Mouse (Mus musculus) forebrain, embryonic 11.5 days (tissue): Measurements from ENCODE around the gene Mocs1. TPM values are rescaled to one million over a fixed set of nuclear protein-coding genes. Genes with fewer than 3 reads are reported as not detected.

Experiments used
- ATAC-seq: fragments of 200-750 bp; cut with Nextera tagmentation; replicated peaks from 2 replicates; pipeline ENCODE4 v1.8.0; 2017; ENCODE audit warnings: moderate TSS enrichment; ENCODE audit not compliant: low FRiP score
- DNase-seq: peaks from one replicate; pipeline ENCODE4 v3.0.0-alpha.2; 2017; ENCODE audit warnings: low spot score
- H3K27ac ChIP-seq: fragments of 300-500 bp; sonication (generic); 2 replicates; pipeline ENCODE4 v1.5.1; 2014; ENCODE audit warnings: low read depth, low read length
- H3K27me3 ChIP-seq: fragments of 300-500 bp; sonication (generic); 2 replicates; pipeline ENCODE4 v1.6.1; 2014; ENCODE audit warnings: mild to moderate bottlenecking, low read length, mixed read lengths; ENCODE audit not compliant: control insufficient read depth, insufficient read depth
- H3K36me3 ChIP-seq: fragments of 300-500 bp; sonication (generic); 2 replicates; pipeline ENCODE4 v1.6.1; 2014; ENCODE audit warnings: mild to moderate bottlenecking, low read length, moderate library complexity, mixed read lengths; ENCODE audit not compliant: control insufficient read depth, insufficient read depth
- H3K4me1 ChIP-seq: fragments of 300-500 bp; sonication (generic); replicated peaks from 2 replicates; pipeline ENCODE4 v1.6.1; 2014; ENCODE audit warnings: low read length, mixed read lengths; ENCODE audit not compliant: control insufficient read depth, insufficient read depth
- H3K4me2 ChIP-seq: fragments of 300-500 bp; sonication (generic); 2 replicates; pipeline ENCODE4 v1.6.1; 2014; ENCODE audit warnings: low read depth, mild to moderate bottlenecking, low read length, moderate library complexity, mixed read lengths; ENCODE audit not compliant: severe bottlenecking
- H3K4me3 ChIP-seq: fragments of 300-500 bp; sonication (generic); 2 replicates; pipeline ENCODE4 v1.5.1; 2014; ENCODE audit warnings: low read depth, low read length
- H3K9ac ChIP-seq: fragments of 300-500 bp; sonication (generic); 2 replicates; pipeline ENCODE4 v1.6.1; 2014; ENCODE audit warnings: low read length
- H3K9me3 ChIP-seq: fragments of 300-500 bp; sonication (generic); 2 replicates; pipeline ENCODE4 v1.6.1; 2016; ENCODE audit warnings: low read length, mixed read lengths; ENCODE audit not compliant: control insufficient read depth
- WGBS: fragments of 180-500 bp; shearing (Covaris S2); extraction: QIAGEN DNeasy Blood & Tissue Kit; methylation state at CpG from one replicate; pipeline ENCODE4 v1.1.7; 2014; 5-methylcytosine and 5-hydroxymethylcytosine counted together
- polyA plus RNA-seq: library from polyadenylated mRNA; unstranded; fragments of >200 nt; fragmentation: Nextera tagmentation; extraction: Ambion mirVana; gene quantifications from 2 replicates; pipeline ENCODE4 v1.2.1, GENCODE M21; 2014

Mocs1 gene
- polyA plus RNA-seq, 1 experiment from 2014 or later: 5.6 TPM

DNA sequence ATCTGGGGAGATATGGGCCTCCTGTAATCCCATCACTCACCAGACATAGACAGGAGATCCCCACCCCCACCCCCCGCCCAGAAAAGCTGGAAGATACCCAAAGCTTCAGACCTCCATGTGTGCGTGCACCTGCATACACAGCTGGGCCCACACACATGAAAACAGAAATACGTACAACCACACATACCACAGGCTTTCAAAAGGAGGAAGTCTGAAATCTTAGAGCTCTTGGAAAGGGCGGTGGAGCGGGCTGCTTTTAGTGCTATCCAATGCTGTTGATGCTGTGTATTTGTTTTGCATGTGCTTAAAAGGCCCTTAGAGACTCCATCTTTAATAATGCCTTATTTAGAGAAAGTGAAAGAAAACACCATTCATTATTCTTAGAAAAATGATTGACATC, 22.2 kb upstream of the Mocs1 start:
- DNase-seq (no peak), ATAC-seq (no peak)
- Histone ChIP-seq H3K4me1 (no peaks in the 10 kb centered on the region), H3K27me3 (no peaks in the 10 kb centered on the region), H3K4me3 (no peak overlapping the region), H3K4me2 (no peak overlapping the region), H3K27ac (no peak overlapping the region), H3K9me3 (no peaks in the 10 kb centered on the region), H3K9ac (no peak overlapping the region), H3K36me3 (no peaks in the 10 kb centered on the region)
- 87% methylated on average over 5 of the region's 5 CpGs for WGBS

DNA sequence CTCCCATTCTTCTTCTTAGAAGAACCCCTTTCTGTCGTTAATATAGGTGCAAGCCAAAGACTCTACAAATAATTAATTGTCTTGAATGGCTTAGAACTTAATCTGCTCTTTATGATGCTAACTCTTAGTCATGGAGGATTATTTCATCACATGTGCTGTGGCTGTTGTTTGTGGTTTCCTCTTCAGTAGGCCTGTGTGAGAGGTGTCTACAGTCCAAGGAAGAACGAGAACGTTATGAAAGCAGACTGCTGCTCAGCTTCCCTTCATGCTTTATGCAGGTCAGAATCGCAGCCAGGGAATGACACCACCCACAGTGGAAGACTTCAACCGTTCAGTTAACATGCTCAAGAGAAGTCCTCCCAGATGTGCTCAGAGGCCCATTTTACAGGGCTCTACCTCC, 15.2 kb upstream of the Mocs1 start:
- H3K27me3 ChIP-seq: no peaks in the 10 kb centered on the region
- no peaks in the 10 kb centered on the region for H3K36me3 ChIP-seq
- H3K9ac ChIP-seq: no peak overlapping the region
- H3K4me1 ChIP-seq: no peaks in the 10 kb centered on the region
- no peaks in the 10 kb centered on the region for H3K9me3 ChIP-seq
- no peak overlapping the region for H3K4me3 ChIP-seq
- no peak for DNase-seq
- no peak overlapping the region for H3K4me2 ChIP-seq
- no peak overlapping the region for H3K27ac ChIP-seq
- 78% methylated on average over 5 of the region's 5 CpGs for WGBS
- ATAC-seq: no peak

DNA sequence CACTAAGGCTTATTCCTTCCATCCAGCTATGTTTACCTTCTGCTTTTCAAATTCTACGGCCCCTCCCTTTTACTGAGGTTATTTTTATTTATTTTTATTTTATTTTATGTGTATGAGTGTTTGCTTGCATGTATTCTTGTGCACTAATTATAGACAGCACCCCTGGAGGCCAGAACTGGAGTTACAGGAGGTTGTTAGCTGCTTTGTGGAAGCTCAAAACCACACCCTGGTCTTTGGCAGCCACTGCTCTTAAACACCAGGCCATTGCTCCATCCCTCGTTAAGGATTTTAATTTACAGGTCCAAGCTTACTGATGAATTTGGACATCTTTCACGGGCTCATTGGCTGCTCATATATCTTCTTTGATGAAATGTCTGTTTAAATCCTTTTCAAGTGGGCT, 14.6 kb upstream of the Mocs1 start:
- H3K9me3 ChIP-seq: no peaks in the 10 kb centered on the region
- no peaks in the 10 kb centered on the region for H3K4me1 ChIP-seq
- ATAC-seq (no peak), DNase-seq (no peak)
- no peaks in the 10 kb centered on the region for H3K36me3 ChIP-seq
- H3K4me2 ChIP-seq: no peak overlapping the region
- H3K27ac ChIP-seq: no peak overlapping the region
- 53% methylated on average over 3 of the region's 3 CpGs for WGBS
- no peak overlapping the region for H3K4me3 ChIP-seq
- no peaks in the 10 kb centered on the region for H3K27me3 ChIP-seq
- H3K9ac ChIP-seq: no peak overlapping the region

DNA sequence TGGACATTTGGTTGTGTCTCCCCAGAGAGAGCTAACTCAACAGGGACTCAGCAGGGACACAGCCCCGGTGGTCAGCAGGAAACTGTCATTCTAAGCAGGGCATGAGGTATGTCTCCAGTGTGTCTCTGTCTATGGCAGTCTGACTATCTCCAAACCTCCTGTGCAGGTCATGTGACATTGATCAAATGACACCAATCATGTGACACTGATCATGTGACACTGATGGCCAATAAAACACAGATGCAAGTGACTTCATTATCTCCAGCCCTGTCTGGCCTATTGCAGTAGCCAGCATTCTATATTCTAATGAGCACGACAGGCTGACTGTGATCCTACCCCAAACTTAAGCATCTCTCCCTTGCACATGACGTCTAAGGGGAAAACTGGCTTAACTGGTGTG, 11.9 kb upstream of the Mocs1 start:
- Histone ChIP-seq H3K27ac (no peak overlapping the region), H3K4me1 (no peaks in the 10 kb centered on the region), H3K9me3 (no peaks in the 10 kb centered on the region), H3K27me3 (no peaks in the 10 kb centered on the region), H3K4me3 (no peak overlapping the region), H3K4me2 (no peak overlapping the region), H3K9ac (no peak overlapping the region), H3K36me3 (no peaks in the 10 kb centered on the region)
- DNase-seq (no peak), ATAC-seq (no peak)
- WGBS: 77% methylated on average over 3 of the region's 3 CpGs

DNA sequence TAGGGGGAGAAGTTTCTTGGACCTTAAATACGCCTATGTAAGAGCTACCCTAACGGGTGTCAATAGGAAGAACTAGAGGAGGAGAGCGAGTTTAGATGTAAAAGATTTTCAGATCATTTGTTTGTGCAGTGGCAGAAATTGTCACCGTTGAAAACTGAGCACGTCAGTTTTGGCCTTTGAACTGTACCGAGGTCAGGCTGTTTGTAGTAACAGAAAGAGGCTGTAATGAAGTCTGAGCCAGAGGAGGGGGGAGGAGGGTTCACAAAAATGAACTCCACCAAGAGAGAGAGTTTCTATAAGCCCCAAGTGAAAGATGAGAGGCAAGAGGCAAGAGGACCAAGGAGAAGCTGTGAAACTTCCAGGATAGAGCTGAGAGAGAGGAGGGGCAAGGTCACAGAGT, 8.3 kb upstream of the Mocs1 start:
- H3K4me1 ChIP-seq: no peaks in the 10 kb centered on the region
- ATAC-seq: no peak
- 73% methylated on average over 6 of the region's 6 CpGs for WGBS

DNA sequence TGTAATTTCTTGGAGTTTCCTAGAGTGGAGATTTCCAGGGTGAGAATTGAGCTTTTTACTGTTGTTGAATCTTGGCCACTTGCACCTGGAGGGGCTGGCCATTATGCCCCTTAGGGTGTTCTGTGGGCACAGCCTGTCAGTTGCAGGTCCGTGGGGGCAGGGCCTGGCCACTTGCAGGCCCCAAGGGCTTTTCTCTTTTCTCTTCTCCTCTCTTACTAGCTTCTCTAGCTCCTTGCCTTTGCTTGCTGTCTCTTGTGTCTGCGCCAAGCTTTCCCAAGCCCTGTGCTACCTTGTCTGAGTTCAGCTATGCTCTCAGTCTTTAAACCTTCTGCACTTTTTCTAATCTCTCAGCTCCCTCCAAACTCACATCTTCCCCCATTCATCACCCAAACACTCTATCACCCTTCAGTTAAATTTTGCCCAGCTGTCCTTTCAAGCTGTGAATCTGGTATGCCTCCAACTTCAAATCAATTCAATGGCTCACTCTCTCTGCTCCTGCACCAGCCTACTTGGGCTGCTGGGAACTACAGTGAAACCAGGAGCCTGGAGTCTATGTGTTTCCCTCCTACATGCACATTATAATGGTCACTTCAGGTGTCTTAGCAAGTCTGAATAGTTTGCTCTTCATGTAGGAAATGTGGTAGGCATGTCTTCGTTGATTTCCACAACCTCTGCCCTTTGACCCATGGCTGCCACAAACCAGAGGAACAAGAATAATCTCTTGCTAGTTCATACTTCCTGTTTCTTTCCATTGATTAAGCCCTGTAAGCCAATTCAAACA, 5.7 kb upstream of the Mocs1 start:
- H3K36me3 ChIP-seq: no peaks in the 10 kb centered on the region
- H3K4me3 ChIP-seq: no peak overlapping the region
- H3K4me1 ChIP-seq: no peaks in the 10 kb centered on the region
- no peak for DNase-seq
- WGBS: 74% methylated on average over 3 of the region's 3 CpGs
- no peak overlapping the region for H3K4me2 ChIP-seq
- no peaks in the 10 kb centered on the region for H3K27me3 ChIP-seq
- no peak overlapping the region for H3K9ac ChIP-seq
- no peak overlapping the region for H3K27ac ChIP-seq
- no peak for ATAC-seq
- no peaks in the 10 kb centered on the region for H3K9me3 ChIP-seq

More for the DNA sequence above, 8.3 kb upstream of the Mocs1 start:
- Histone ChIP-seq H3K36me3 (no peaks in the 10 kb centered on the region), H3K27me3 (no peaks in the 10 kb centered on the region), H3K4me2 (no peak overlapping the region), H3K27ac (no peak overlapping the region), H3K4me3 (no peak overlapping the region), H3K9me3 (no peaks in the 10 kb centered on the region), H3K9ac (no peak overlapping the region)
- no peak for DNase-seq

DNA sequence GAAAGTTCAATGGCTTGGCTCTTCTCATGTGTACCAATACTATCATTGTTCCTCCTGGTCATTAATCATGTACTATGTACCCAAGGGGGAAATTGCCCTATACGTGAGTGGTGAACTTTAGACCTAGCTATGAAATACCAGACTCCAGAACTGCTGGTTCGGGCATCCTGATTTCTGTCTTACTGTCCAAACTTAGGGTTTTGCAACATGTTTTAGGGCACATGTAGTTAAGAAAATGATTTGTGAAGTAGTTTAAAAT, 5.2 kb upstream of the Mocs1 start:
- 89% methylated on average over 2 of the region's 2 CpGs for WGBS
- no peaks in the 10 kb centered on the region for H3K36me3 ChIP-seq

DNA sequence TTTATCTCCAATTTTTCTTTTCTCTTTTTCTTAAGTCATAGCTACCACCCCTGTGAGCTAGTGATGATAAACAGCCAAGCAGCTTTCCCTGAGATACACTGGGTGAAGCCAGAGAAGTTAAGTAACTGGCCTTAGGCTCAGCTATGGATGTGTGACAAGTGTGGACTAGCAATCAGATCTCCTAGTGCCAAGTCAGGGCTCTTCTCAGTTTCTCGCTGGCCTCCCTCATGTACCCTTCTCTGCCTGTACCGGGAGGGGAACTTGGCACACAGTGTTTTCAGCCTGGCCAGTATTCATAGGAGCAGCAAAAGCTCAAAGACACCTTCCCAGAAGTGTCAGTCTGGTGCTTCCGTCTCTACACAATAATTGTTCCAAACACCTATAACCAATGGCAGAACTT, 4.3 kb upstream of the Mocs1 start:
- H3K9me3 ChIP-seq: no peaks in the 10 kb centered on the region
- H3K4me2 ChIP-seq: no peak overlapping the region
- no peak overlapping the region for H3K9ac ChIP-seq
- DNase-seq: no peak
- 89% methylated on average over 3 of the region's 3 CpGs for WGBS
- H3K36me3 ChIP-seq: no peaks in the 10 kb centered on the region
- H3K27me3 ChIP-seq: no peaks in the 10 kb centered on the region
- no peaks in the 10 kb centered on the region; the same call in 1 of the 2 replicates for H3K4me1 ChIP-seq
- ATAC-seq: no peak
- H3K4me3 ChIP-seq: no peak overlapping the region
- no peak overlapping the region for H3K27ac ChIP-seq

More for the DNA sequence above, 5.2 kb upstream of the Mocs1 start:
- no peak overlapping the region for H3K27ac ChIP-seq
- ATAC-seq: no peak
- no peak overlapping the region for H3K4me2 ChIP-seq
- no peaks in the 10 kb centered on the region for H3K9me3 ChIP-seq
- no peaks in the 10 kb centered on the region for H3K4me1 ChIP-seq
- H3K27me3 ChIP-seq: no peaks in the 10 kb centered on the region
- H3K9ac ChIP-seq: no peak overlapping the region
- DNase-seq: no peak
- no peak overlapping the region for H3K4me3 ChIP-seq

DNA sequence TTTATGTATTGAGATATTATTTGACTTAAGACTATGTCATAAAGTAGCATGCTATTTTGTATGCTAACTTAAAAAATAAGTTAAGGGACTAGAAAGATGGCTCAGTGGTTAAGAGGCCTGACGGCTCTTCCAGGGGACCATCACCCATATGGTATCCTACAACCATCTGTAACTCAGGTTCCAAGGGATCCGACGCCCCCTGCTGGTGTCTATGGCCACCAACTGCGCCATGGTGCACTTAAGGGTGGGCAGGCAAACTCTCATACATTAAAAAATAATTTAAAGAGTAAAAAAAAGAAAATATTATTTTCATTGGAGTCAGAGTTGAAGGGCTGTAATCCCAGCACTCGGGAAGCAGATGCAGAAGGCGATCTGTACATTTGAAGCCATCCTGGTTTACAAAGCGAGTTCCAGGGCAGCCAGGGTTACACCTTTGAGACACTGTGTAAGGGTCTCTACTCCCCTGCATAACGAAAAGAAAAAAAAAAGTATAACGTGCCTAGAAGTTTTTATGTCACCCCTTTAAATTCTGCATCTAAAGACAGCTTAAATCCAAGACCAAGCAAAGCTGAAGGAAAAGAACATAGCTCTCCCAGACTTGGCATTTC, 427 bp upstream of the Mocs1 start:
- H3K4me3 ChIP-seq: peak overlapping the region; percentile 60
- H3K4me2 ChIP-seq: peak overlapping the region; percentile 64
- ATAC-seq: peak; percentile 60
- H3K9me3 ChIP-seq: no peaks in the 10 kb centered on the region
- DNase-seq: peak; percentile 69
- no peak overlapping the region for H3K27ac ChIP-seq
- H3K27me3 ChIP-seq: no peaks in the 10 kb centered on the region
- no peaks in the 10 kb centered on the region; the same call in 1 of the 2 replicates for H3K4me1 ChIP-seq
- peak overlapping the region; percentile 74; the same call in 1 of the 2 replicates for H3K9ac ChIP-seq
- no peaks in the 10 kb centered on the region for H3K36me3 ChIP-seq
- WGBS: 19% methylated on average over 9 of the region's 9 CpGs
